Mouse (Mus musculus) kidney, embryonic 15.5 days (tissue): ENCODE results near the gene Ninj1. TPM values are rescaled to one million over a fixed set of nuclear protein-coding genes. Genes with fewer than 3 reads are reported as not detected.
A peak's percentile ranks its signal among the peaks of the same experiment; 100 is the strongest.

ENCODE experiments used
- ATAC-seq: fragments of 200-750 bp; cut with Nextera tagmentation; replicated peaks from 2 replicates; pipeline ENCODE4 v1.8.0; 2017; ENCODE audit warnings: moderate TSS enrichment; ENCODE audit not compliant: low FRiP score
- H3K27ac ChIP-seq: fragments of 300-500 bp; sonication (generic); 2 replicates; pipeline ENCODE4 v1.5.1; 2015; ENCODE audit warnings: mild to moderate bottlenecking, inconsistent platforms
- H3K27me3 ChIP-seq: fragments of 300-500 bp; sonication (generic); 2 replicates; pipeline ENCODE4 v1.6.1; 2015; ENCODE audit warnings: inconsistent platforms
- H3K36me3 ChIP-seq: fragments of 300-500 bp; sonication (generic); 2 replicates; pipeline ENCODE4 v1.6.1; 2015; ENCODE audit warnings: inconsistent platforms
- H3K4me1 ChIP-seq: fragments of 300-500 bp; sonication (generic); 2 replicates; pipeline ENCODE4 v1.6.1; 2015; ENCODE audit warnings: inconsistent platforms
- H3K4me2 ChIP-seq: fragments of 300-500 bp; sonication (generic); 2 replicates; pipeline ENCODE4 v1.6.1; 2015; ENCODE audit warnings: moderate library complexity, mild to moderate bottlenecking, inconsistent platforms
- H3K4me3 ChIP-seq: fragments of 300-500 bp; sonication (generic); replicated peaks from 2 replicates; pipeline ENCODE4 v1.5.1; 2015; ENCODE audit warnings: mild to moderate bottlenecking, inconsistent platforms
- H3K9ac ChIP-seq: fragments of 300-500 bp; sonication (generic); 2 replicates; pipeline ENCODE4 v1.6.1; 2015; ENCODE audit warnings: mild to moderate bottlenecking, inconsistent platforms
- H3K9me3 ChIP-seq: fragments of 300-500 bp; sonication (generic); replicated peaks from 2 replicates; pipeline ENCODE4 v1.6.1; 2016; ENCODE audit warnings: inconsistent platforms
- WGBS: fragments of 180-500 bp; shearing (Covaris S2); methylation state at CpG from one replicate; pipeline ENCODE4 v1.1.7; 2015; ENCODE audit warnings: mixed read lengths; 5-methylcytosine and 5-hydroxymethylcytosine counted together
- polyA plus RNA-seq: library from polyadenylated mRNA; unstranded; fragments of >200 nt; fragmentation: Nextera tagmentation; extraction: Ambion mirVana; gene quantifications from 2 replicates; pipeline ENCODE4 v1.2.1, GENCODE M21; 2015

The Ninj1 gene
- polyA plus RNA-seq, 1 experiment from 2014 or later, result 59.8 TPM

- Histone ChIP-seq H3K4me3 (no peak overlapping the region), H3K9ac (no peak overlapping the region), H3K4me1 (peaks cover 3% of the 10 kb centered on the region), H3K36me3 (no peaks in the 10 kb centered on the region), H3K9me3 (no peaks in the 10 kb centered on the region), H3K4me2 (no peak overlapping the region), H3K27me3 (peaks cover 18% of the 10 kb centered on the region), H3K27ac (no peak overlapping the region)
- WGBS, result 79% methylated on average over 9 of the region's 9 CpGs
- no peak for ATAC-seq
Measured at GRCm38 (mm10) chr13:49242321-49243065, 55.2 kb downstream of the Ninj1 start.

DNA sequence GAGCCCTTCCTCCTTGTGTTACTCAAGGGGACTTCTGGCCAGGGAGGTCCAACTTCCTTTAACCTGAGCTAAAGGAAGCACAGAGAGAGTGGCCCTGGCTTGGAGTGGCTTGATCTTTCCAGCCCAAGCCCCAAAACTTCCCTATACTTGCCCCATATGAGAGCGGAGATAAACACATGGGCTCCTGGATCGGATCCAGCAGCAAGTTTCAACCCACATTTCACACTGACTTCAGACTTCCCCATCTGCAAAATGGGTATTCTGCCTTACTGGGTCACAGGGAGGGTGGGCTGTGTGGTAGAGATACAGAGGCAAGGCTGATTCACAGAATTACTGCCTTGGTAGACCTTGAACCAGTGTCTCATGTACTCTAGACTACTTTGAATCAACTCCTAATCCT is 56.2 kb downstream of the Ninj1 start:
- Histone ChIP-seq H3K27ac (no peak overlapping the region), H3K4me3 (no peak overlapping the region), H3K27me3 (peaks cover 28% of the 10 kb centered on the region), H3K9ac (no peak overlapping the region), H3K4me1 (peaks cover 13% of the 10 kb centered on the region), H3K4me2 (no peak overlapping the region), H3K9me3 (no peaks in the 10 kb centered on the region), H3K36me3 (no peaks in the 10 kb centered on the region)
- WGBS, result 94% methylated on average over 2 of the region's 2 CpGs
- no peak for ATAC-seq

- Histone ChIP-seq H3K4me3 (no peak overlapping the region), H3K9me3 (no peaks in the 10 kb centered on the region), H3K27me3 (peaks cover 29% of the 10 kb centered on the region), H3K4me1 (peaks cover 22% of the 10 kb centered on the region), H3K27ac (no peak overlapping the region), H3K9ac (no peak overlapping the region), H3K4me2 (no peak overlapping the region), H3K36me3 (no peaks in the 10 kb centered on the region)
- ATAC-seq, result 0 out of 2 replicates have a peak, but pooled peaks have one; percentile 27
- 59% methylated on average over 4 of the region's 4 CpGs for WGBS
Measured at GRCm38 (mm10) chr13:49245251-49245650, 58.0 kb downstream of the Ninj1 start.

Other genes starting within 250 kb of the Ninj1 start
- gene Fam120a, start 219.5 kb upstream of the Ninj1 start, polyA plus RNA-seq, result 24.4 and 25.5 TPM in 2 replicates
- 1.2 and 1.4 TPM in 2 replicates for gene Wnk2, start 39.5 kb upstream of the Ninj1 start, polyA plus RNA-seq
- gene Card19, start 28.6 kb downstream of the Ninj1 start, polyA plus RNA-seq, result 45.7 and 47.2 TPM in 2 replicates
- gene Susd3, start 61.2 kb downstream of the Ninj1 start, polyA plus RNA-seq, result 18.5 and 22.7 TPM in 2 replicates
- gene Fgd3, start 132.8 kb downstream of the Ninj1 start, polyA plus RNA-seq, result 0.74 and 0.78 TPM in 2 replicates
- 25.0 and 26.5 TPM in 2 replicates for gene Bicd2, start 154.1 kb downstream of the Ninj1 start, polyA plus RNA-seq
- gene Ippk, start 233.8 kb downstream of the Ninj1 start, polyA plus RNA-seq, result 16.5 and 17.9 TPM in 2 replicates